Mouse (Mus musculus): Measurements from ENCODE around the gene Sgta.
"Not testable (repeated sequence)": the region's sequence is repeated elsewhere in the genome, so short reads cannot be mapped to it uniquely, and the experiment has no call there.

Gene Sgta

DNA sequence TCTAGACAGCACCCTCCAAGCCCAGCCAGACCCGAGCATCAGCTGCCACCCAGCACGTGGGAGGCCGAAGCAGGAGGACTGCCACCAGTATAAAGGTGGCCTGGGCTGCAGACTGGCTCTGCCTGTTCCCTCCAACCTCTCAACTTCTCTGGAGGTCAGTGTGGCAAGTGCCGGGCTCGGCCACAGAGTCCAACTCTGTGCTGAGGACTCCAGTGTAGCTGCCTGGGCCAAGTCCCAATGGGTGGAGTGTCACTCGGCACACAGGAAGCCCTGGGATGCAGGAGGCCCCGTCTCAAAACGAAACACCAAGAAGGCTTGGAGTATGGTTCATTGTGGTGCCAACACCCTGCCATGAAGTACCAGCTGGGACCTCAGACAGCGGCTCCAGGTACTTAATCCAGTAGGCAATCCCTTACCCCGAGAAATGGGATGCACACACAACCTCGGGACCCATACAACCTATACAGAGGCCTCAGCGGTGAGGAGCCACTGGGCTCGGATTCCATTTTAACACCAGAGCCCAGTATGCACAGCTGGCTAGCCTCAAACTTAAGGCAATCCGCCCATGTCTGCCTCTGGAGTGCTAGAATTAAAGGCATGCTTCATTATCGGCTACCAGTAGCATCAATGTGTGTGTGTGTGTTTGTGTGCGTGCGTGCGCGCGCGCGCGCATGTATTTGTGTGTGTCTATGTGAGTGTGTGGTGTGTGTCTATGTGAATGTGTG is 2.4 kb downstream of the Sgta start:
- DNase-seq = peak; percentile 93

GRCm38 (mm10) chr10:81055802-81056340 is 4.1 kb downstream of the Sgta start:
- not testable (repeated sequence) for DNase-seq

- DNase-seq = no peak
Measured at GRCm38 (mm10) chr10:81055169-81055568, 4.8 kb downstream of the Sgta start.

DNA sequence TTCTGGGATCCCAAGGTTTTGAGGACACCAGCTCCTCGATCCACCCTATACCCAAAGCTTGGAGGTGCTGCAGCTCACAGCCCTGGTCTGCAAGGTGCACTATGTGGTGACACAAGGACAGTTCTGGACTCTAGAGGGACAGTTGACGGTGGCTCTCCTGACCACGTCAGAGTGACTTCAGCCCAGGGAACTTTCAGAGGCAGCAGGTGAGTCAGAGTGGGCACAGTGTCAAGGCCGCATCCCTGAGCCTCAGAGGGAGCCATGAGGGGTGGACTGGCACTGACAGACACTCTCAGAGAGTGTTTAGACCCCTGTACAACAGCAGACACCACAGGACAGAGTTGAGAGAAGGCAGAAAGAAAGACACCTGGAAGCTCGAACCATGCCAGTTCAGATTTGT is 7.4 kb downstream of the Sgta start:
- DNase-seq = no peak

DNA sequence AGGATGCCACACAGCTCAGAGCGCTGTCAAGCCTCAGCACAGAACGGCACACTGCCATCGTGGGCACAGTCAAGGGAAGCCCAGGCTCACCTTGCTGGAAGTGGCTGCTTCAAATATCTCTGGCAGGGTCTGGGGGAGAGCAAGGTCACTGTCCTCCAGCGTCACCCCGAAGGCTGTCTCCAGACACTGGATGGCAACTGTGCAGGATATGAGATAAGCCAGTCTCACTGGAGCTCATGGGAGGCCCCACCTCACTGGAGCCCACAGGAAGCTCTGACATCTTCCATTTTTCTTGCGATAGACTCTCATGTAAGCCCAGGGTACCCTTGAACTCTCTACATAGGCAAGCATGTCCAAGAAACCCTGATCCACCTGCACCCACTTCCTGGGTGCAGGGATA is 8.8 kb downstream of the Sgta start:
- DNase-seq = no peak

DNA sequence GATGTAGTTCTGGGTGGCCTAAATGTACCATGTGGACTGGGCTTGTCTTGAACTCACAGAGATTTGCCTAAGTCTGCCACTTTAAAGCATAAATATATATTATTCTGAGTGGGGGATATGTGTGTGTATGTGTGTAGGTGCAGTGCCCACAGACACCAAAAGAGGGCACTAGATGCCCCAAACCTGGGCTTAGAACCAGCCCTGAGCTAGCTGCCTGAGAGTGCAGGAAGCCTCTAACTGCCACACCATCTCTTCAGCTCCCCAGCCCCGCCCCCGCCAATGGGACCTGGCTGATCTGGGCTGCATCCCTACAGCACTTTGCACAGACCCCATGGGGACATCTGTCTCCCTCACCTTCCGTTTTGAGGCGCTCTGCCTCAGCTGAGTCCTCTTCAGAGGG is 9.3 kb downstream of the Sgta start:
- no peak for DNase-seq

DNA sequence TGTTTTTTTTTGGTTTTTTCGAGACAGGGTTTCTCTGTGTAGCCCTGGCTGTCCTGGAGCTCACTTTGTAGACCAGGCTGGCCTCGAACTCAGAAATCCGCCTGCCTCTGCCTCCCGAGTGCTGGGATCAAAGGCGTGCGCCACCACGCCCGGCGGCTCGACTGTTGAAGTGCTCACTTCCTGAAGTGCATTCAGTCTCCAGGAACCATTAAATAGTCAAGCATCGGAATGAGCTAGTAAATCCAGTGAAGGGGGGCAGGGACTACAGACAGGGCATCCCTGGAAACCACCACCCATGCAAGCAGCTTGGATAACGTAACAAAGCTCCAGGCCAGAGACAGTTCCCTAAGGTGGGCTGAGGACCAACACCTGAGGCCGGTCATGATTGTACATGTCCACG is 14.7 kb downstream of the Sgta start:
- DNase-seq = not testable (repeated sequence)

DNA sequence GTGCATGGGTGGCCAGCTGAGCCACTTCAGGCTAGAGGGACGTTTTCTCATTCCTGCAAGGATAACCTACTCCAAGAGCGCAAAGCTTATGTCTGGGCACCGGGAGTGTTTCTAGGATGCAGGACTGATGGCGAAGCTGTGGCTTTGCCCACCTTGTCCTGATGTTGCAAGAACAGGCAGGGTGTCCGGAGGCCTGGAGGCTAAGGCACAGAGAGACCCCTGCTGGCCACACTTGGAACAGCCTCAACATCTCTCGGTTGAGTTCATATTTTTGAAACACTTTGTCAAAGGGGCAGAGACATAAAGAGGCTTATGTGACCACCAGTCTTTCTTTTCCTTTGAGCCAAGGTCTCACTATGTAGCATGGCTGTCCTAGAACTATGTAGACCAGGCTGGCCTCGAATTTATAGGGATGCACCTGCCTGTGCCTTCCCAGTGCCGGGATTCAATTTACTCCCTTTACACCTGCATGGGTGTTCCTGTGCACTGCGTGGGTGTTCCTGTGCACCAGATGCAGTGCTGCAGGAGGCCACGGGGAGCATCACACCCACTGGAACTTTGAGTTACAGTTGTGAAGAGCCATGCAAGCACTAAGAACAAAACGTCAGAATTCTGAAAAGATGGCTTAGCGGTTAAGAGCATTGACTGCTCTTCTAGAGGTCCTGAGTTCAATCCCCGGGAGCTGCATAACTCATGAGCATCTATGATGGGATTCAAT is 18.4 kb downstream of the Sgta start:
- no peak for DNase-seq

GRCm38 (mm10) chr10:81036988-81037580 is 22.9 kb downstream of the Sgta start, which contains the start of gene Slc39a3:
Slc39a3 (minus strand) TSS chr10:81037426.
- DNase-seq = peak; percentile 100

DNA sequence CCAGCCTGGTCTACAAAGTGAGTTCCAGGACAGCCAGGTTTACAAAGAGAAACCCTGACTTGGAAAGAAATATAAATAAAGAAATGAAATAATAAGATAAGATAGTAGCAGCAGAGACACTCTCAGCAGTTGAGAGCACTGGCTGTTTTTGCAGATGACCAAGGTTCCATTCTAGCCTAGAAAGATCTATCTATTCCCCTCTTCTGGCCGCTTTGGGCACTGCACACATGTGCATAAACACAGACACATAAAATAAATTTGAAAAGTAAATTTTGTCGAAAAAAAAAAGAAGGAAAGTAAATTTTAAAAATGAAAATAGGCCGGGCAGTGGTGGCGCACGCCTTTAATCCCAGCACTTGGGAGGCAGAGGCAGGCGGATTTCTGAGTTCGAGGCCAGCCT is 23.7 kb downstream of the Sgta start:
- no peak for DNase-seq

DNA sequence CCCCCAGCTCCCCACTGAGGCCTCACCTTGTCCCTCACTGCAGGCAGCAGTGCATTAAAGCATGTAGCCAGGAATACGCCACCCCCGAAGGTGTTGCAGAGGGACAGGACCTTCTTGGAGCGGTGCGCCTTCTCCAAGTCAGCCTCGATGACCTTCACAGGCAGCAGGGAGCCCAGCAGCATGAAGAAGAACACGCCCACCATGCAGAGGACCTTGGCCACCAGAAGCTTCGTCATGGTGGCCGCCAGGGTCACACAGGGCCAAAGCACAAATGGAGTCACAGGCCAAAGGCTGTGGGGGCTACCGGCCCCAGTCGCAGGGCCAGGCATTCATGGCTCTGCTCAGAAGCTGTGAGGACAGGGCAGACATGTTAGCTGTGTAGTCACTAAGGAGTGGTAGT is 26.4 kb downstream of the Sgta start:
- no peak for DNase-seq

DNA sequence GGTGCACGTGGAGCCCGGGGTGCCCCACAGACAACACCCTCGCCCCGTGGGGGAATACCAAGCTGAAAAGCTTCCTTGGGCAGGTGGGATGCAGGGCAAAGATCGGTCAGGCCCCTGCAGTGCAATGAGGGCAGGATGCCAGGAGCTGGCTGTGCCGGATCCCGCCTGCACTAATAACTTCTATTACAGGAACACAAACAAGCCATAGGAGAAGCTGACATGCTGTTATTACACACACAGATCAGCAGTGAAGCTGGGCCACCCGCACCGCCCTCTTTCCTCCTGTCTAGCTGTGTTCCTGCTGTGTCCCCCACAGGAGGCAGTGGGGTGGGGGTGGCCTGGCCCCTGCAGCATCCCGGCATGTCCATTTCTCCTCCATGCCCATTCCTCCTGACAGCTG is 30.9 kb downstream of the Sgta start:
- DNase-seq = no peak

DNA sequence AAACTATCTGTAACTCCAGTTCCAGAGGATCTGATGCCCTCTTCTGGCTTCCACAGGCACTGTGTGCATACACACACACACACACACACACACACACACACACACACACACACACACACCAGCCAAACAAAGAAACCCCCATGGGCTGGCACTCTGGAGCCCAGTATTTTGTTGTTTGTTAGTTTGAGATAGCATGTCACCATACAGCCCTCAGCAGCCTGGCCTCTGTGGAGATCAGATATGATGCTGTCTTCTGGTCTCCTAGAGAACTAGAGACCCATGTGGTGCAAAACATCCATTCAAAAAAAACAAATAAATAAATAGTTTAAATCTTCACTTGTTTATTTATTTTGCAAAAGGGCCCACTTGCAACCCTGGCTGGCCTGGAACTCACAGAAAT is 31.8 kb downstream of the Sgta start:
- DNase-seq = no peak

- peak; percentile 94 for DNase-seq
Measured at GRCm38 (mm10) chr10:81027331-81027730, 32.6 kb downstream of the Sgta start.

GRCm38 (mm10) chr10:81026857-81027256 is 33.1 kb downstream of the Sgta start:
- DNase-seq = no peak

GRCm38 (mm10) chr10:81025639-81026275 is 34.2 kb downstream of the Sgta start, which contains the start of gene Diras1:
Diras1 (minus strand) TSS chr10:81025662.
- DNase-seq = no peak

DNA sequence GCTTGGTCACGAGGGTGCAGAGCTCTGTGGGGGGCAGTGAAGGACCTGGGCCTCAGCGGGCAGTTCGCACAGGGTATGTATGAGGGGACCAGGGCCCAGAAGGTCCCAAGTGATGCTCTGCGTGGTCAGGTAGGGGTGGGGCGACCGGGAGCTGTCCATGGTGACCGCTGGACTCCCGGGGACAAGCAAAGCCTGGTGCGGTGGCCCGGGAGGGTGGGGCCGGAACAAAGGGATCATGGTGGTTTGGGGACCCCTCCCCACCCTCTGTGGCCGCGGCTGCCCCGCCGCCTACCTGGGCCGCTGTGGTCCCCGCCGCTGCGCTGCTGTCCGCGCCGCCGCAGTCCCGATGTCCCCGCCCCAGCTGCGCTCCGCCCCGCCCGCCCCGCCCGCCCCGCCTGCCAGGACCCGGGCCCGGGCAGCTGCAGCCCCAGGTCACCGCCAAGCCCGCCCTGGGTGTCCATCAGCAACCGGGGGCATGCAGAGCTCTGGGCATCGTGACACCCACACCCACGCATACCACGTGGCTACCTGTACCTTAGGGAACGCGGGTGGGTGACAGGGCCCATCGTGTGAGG is 34.8 kb downstream of the Sgta start:
- DNase-seq = no peak

DNA sequence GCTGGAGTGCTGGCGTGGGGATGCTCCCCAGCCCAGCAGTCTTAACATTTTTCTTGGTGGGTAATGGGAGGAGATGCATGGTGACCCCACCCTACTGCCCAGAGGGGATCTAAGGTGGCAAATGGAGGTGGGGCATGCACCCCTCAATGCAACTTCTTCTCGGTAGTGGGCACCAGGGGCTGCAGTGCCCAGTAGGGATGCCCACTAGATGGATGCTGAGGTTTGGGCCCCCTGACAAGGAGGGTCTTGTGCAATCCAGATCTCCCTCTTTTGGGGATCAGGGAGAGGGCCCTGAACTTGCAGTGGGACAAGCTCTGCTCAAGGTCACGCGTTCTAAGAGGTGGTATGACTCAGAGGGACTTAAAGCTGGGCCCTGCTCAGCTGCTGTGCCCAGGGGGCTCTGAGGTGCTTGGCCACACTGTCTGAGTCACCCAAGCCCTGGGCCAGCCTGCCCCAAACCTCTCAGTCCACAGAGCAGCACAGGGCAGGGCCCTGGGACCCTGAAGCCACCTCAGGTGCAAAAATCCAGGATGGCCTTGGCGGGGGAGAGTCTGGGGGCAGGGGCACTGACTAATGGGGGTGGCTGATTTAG is 35.5 kb downstream of the Sgta start:
- DNase-seq = no peak

GRCm38 (mm10) chr10:81022744-81023143 is 37.2 kb downstream of the Sgta start:
- DNase-seq = no peak

- no peak for DNase-seq
Measured at GRCm38 (mm10) chr10:81021547-81022110, 38.4 kb downstream of the Sgta start.

GRCm38 (mm10) chr10:81020207-81020606 is 39.8 kb downstream of the Sgta start:
- DNase-seq = no peak

GRCm38 (mm10) chr10:81019687-81020086 is 40.3 kb downstream of the Sgta start:
- DNase-seq = no peak

Data from heart, adult 11 months (tissue).